Mouse (Mus musculus) mature B cell (primary cell): ENCODE results near the gene Btbd11.

ENCODE experiments used
- in situ Hi-C: fragments of 300-500 bp; cut with MboI; formaldehyde crosslinking; loops from 2 replicates; pipeline ENCODE4 v1.14.3; 2019

The Btbd11 gene

DNA sequence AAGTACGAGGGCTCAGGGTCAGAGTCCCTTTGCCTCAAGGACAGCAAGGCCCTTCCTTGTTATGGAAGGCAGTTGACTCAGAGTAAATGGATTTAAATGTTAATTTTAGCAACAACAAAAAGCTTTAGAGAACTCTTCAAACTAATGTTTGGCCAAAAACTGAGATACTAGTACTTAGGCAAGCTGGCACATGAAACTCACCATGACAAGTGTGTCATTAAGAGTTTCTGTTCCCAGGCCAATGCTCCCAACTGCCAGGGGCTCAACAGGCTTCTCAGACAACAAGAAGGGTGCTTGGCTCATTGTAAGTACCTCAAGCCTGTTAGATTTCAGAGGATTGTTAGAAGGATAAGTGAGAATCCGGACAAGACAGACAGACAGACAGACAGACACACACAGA lies 204.7 kb downstream of the Btbd11 start:
- in situ Hi-C loops = no loop called here

DNA sequence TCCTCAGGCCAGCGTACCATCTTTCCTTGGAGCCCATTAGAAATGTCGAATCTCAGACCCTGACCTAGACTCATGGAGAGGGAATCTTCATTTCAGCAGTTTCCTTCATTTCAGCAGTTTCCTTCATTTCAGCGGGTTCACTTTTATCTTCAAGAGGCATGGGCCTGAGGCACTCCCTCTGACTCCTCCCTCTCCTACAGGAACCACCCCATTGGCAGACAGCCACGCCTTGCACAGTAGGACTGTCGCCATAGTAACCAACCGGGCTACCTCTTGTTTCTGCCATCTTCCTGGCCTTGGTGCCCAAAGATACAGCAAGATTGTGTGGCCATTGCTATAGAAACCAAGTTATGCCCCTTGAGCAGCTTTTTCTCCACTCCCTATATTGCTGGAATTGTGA lies 205.4 kb downstream of the Btbd11 start:
- in situ Hi-C loops = no loop called here

DNA sequence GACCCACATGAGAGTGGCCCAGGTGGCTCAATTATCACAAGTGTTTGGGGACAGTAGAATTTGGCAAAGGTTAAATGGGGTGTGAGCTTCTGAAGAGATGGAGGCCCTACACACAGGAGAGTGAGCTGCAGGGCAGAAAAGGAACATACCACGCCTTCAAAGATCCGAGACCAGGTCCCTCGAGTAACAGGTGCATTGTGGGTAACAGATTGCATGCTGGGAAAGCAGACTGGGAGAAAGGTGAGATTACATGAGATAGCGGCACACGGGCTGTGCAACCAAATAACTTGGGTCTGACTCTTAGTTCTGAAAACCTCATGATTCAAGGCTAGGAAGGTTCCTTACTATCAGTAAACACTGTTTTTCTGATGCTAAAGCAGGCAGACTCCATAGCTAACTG lies 209.7 kb downstream of the Btbd11 start:
- in situ Hi-C loops = no loop called here

DNA sequence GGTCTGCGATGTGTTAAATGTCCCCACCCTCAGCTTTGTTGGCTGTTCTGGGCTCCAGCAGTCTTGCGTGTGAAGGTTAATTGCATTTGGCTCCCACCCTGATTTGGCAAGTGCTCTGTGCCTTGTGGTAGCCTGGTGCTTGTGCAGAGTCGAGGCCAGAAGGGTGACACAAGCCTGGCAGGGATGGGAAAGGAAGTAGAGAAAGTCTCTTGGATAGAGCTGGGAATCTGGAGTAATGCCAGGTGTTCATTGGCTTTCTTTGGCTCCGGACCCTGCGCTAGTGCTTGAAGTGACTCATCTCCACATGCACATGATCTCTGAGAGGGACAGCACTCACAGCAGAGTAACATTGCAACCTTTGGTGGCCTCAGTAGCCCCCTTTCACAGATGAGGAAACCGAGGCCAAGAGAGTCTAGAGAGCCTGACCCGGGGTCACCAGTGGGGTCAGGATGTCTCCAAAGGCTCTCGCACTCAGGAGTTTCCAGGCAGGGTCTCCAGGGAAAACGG lies 211.5 kb downstream of the Btbd11 start:
- in situ Hi-C loops = no loop called here

DNA sequence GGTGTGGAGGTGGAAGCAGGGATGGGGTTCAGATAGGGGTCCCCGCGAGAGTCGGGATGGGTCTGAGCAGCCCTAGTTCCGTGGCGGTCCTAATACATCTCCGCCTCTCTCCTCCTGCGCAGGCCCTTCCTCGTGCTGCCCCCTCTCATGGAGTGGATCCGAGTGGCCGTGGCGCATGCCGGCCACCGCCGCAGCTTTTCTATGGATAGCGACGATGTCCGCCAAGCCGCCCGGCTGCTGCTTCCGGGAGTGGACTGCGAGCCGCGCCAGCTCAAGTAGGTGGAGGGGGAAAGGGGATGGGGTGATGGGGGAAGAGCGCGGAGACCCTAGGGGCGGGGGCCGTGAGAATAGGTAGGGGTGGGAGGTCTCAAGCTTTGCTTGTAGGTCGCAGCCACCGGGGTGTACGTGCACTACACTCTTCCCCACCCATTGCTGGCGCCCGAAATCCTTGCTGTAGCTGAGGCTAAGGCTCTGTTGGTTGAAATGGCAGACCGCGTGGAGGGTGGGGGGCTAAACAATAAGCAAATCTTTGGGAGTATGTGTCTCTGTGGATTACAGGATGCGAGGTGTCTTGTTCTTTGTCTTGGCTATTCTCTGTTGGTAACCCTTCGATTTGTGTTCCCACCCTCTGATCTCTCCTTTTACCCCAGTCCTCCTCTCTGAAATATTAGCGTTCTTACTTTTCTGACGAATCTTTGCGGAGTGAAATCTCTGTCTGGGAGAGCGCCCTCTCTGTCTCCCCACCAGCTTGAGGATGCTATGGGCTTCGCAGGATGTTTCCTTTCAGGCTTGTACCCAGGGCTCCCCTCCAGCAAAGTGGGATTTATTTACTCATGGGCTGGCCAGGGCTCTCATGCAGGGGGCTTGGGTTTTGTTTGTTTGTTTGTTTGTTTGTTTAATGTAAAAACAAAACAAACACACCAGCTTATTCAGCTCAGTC lies 212.3 kb downstream of the Btbd11 start:
- in situ Hi-C loops = no loop called here

DNA sequence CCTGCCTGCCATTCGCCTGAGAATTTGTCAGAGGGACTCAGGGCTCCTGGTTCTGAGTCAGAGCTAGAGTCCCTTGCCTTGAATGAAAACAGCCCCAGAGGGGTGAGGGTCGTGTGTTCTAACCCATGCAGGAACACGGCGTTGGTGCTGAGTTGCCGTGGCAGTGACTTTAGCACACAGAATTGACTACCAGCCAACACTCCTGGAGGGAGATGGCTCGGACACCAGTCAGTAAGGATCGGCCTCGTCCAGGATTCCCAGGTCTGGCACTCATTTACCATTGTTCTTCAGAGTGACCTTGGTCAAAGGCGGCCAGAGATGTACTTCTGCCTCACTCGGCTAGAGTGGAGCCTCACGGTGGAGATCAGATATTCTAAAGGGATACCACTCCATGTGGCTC lies 215.9 kb downstream of the Btbd11 start:
- in situ Hi-C loops = no loop called here

DNA sequence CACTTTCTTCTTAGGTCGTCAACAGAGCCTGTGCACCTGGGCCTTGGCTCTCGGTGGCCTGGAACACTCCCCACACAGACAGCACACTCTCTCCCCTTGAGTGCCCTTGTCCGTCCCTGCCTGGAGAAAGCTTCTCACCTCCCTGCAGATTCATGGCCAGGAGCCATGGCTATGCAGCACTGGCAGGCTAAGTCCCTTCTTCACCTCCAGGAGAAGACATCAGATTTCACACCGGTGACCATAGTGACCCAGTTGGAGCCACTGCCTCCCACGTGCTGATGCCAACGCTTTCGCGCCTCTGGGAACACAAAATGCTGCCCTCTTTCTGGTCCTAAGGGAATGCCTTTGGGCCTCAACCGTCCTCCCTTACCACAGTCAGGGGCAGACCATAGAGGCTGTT lies 217.9 kb downstream of the Btbd11 start:
- in situ Hi-C loops = no loop called here

DNA sequence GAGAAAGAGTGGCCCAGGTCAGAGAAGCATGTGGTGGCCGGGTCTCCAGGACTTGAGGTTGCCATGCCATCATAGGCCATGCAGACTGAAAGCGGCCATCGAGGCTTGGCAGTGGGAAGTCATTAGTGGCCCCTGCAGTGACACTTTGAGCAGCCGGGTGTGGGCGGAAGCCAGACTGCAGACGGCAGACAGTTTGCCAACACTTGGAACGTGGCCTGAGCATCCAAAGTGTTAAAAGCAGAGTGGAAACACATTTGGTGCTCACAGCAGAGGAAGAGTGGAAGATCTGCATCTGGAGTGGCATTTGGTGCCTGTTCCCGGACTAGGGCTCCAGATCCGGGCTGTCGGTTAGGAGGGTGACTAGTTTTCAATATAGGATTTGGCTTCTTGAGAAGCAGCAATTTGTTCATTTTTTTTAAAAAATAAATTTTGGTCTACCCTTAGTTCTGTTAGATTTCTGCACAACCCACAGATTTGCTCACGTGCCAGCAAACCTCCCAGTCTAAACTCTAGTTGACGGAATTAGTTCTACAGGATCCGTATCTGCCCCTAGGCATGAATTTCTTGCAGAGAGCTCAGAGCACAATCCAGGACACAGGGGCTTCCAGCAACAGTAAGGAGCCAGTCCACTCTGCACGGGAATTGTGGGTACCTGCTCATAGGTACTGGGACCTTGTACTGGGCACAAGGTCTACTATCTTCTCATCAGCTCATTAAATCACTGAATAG lies 222.1 kb downstream of the Btbd11 start:
- in situ Hi-C loops = no loop called here

DNA sequence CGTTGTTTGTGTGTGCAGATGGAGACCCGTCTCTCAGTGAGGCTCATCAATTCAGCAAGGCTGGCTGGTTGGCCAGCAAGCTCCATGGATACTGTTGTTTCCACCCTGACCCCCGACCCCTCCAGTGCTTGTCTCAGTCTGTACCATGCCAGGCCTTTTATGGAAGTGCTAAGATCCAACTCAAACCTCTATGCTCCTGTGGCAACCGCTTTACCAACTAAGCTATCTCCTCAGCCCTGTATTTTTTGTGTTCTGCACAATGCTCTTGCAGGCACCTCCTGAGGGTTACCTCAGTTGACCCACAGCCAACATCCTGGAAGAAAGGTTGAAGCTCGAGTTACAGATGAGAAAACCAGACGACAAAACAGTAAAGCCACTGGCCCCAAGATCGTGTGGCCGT lies 230.5 kb downstream of the Btbd11 start:
- in situ Hi-C loops = no loop called here

DNA sequence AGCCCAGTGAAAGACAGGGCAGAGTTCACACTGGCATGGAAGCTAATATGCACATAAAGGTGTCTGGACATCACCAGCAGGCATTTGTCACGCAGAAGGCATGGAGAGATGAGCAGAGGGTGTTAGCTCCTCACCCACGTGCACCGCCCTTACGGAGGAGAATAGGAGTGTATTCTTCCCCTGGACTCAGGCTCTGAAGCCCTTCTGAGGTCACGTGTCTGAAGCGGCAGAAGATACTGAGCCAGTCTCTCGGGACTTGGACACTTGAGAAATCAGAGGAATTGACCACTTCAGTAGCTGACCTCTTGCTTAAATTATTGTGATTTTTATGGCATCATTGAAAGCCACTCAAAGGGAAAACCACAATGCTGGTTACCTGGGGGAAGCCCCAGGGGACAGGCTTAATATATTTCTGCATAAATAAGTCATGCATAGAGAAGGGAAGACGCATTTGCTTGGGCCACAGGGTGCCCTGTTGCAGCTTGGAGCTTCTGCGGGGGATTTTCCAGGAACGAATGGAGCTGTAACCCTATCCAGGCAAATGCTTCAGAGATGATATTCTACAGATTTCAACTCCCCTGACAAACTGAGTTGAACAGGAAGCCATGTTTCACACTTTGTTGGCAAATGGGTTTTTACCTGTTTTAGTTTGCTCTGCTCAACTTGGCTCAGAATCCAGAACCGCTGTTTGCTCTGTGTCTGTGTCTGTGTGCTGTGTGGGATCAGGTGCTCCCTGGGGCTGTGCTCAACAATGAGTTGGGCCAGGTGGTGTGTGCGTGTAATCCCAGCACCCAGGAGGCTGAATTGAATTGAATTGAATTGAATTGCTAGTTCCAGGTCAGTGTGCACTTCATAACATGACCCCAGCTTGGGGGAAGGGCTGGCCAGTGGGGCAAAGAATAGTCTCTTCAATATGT lies 231.1 kb downstream of the Btbd11 start:
- in situ Hi-C loops = no loop called here

DNA sequence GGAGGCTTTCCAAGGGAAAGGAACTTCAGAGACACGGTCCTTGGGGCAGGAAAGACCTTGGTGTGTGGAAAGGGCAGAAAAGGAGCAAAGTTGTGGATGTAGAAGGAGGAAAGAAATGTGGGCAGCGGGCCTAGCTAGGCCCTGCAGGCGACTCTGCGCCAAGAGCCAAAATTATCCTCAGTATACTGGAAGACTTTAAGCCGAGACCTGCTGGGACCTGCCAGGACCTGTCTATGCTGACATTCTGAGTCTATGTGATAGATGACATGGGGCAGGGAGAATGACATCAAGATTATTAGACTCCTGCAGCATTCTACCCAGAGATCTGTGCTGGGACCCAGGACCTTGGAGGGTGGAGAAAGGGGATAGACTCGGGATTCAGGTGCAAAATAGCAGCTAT lies 234.5 kb downstream of the Btbd11 start:
- in situ Hi-C loops = no loop called here

DNA sequence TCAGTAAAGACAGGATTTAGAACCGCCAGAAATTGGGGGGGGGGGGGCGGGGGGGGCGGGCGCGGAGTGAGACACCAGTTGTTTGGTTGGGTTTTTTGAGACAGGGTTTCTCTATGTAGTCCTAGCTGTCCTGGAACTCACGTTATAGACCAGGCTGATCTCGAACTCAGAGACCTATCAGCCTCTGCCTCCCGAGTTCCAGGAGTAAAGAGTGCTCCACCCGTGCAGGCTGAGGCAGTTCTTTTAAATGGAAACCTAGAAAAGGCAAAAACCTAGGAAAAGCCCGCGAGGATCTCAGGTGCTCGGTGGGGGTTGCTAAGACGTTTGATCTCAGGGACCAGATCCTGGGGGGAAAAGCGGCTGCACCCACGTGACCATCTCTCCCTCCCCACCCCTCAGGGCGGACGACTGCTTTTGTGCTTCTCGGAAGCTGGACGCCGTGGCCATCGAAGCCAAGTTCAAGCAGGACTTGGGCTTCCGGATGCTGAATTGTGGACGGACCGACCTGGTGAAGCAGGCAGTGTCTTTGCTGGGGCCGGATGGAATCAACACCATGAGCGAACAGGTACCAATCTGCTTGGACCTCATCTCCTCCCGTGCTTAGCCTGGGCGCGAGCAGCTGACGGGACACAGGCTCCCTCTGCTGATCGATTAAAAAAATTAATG lies 238.0 kb downstream of the Btbd11 start:
- in situ Hi-C loops = no loop called here

DNA sequence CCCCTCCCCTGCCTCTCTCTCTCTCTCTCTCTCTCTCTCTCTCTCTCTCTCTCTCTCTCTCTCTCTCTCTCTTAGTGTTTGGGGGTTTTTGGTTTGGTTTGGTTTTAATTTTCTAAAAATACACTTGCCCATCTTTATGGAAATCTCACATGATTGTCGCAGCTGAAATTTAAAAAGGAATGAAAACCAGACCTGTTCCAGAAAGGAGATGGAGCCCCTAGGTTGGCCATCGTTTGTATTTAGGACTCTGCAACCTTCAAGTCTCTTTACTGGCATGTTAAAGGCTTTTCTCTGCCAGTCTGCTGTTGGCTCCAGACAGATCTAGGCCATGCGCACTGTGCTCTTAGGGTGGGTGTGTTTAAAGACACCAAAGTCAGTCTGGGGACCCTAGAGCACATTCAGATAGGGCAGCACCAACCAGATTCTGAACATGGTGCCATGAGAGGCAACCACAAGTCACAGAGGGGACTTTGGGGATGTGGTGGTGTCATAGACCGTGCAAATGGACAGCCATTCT lies 238.6 kb downstream of the Btbd11 start:
- in situ Hi-C loops = no loop called here

DNA sequence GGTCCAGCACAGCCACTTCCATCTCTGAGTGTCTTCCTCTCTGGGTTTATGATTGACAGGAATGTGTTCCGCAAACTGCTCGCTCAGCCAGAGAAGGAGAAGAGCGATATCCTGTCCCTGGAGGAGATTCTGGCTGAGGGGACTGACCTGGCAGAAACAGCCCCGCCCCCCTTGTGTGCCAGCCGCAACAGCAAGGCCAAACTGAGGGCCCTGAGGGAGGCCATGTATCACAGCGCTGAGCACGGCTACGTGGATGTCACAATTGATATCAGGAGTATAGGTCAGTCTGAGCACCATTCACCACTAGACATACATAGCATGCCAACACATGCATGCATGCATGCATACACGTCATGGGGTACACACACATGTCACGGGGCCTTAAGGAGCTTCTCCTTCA lies 245.4 kb downstream of the Btbd11 start:
- in situ Hi-C loops = no loop called here

DNA sequence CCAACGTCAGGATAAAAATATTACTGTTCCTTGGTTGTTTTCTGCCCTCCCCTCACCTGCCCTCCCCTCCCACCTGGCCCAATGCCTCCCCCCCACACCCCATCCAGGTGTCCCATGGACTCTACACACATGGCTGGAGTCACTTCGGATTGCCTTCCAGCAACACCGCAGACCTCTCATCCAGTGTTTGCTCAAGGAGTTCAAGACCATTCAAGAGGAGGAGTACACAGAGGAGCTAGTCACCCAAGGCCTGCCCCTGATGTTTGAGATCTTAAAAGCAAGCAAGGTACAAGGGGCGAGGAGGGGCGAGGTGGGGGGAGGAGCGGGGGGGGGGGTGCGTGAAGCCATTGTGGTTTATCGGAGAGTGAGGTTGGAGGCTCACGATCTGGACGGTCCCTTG lies 247.0 kb downstream of the Btbd11 start:
- in situ Hi-C loops = no loop called here

DNA sequence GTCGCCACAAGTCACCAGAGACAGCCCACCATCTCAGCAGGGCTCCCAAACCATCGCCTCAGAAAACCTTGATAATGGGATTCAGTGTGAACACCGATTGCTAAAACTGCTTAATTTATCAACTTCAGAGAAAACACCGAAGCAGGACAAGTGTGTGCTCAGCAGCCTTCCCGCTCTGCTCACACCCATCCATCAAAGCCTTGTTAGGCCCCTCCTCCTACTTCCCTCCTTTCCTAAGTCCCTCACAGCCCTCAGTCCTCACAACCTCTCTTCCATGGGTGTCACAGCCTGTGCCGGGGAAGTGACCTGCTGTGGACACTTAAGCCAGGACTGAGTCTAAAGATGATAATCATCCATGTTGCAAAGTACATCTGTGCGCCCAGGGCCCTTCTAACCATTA lies 251.0 kb downstream of the Btbd11 start:
- in situ Hi-C loops = no loop called here

DNA sequence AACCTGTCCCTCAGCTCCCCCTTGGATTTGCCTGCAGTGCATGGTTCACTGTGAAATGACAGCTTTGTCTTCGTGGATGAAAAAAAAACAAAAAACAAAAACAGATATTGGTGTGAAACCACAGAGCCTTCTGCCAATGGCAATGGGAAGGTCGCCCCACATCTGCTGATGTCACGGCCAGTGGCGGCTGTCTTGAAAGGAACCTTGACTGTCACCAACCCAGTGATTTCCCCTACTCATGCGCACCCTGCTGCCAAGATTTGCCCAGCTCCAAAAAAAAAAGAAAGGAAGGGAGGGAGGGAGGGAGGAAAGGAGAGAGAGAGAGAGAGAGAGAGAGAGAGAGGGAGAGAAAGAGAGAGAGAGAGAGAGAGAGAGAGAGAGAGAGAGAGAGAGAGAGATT lies 251.5 kb downstream of the Btbd11 start:
- in situ Hi-C loops = no loop called here

DNA sequence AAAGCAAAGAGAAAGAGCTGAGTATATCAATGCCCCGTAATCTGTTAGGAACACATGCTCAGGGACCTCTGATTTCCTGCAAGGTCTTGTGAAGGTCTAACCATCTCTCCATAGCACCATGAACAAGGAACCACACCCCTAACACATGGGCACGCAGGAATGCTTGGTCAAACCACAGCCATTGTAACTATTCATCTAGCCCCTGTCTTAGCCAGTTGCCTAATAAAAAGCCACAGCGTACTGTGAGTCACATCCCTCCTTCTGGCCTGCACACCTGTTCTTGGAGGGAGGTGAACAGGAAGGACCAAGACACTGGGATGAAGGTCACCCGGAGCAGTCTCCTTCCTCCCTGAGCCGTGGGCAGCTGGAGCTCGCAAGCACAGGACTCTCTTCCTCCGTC lies 253.0 kb downstream of the Btbd11 start:
- in situ Hi-C loops = no loop called here

DNA sequence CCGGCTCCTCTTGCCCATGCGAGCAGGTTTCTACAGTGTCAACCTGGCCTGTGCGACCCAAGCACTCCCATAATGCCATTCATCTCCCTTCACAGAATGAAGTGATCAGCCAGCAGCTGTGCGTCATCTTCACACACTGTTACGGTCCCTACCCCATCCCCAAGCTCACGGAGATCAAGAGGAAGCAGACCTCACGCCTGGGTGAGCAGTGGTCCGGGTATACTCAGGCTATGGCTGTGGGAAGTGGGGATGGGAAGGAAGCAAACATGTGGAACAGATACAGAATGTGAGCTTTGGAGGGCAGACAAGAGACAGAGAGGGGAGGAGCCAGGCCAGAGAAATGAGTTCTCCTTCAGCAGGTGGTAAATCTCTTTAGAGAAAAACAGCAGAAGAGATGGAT lies 253.8 kb downstream of the Btbd11 start:
- in situ Hi-C loops = no loop called here

DNA sequence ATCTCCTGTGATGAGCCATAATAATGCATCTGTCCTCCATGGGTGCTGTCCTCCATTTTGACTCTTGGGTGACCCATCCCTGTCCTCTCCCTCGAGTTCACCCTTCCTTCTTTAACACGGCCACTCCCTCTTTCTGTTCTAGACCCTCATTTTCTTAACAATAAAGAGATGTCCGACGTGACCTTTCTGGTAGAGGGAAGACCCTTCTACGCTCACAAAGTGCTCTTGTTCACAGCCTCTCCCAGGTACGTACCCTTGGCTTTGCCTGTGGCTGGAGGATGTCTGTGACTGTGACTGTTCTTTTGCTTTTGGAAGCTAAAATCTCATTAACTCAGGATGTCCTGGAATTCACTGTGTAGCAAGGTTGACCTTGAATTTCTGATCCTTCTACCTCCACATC lies 258.7 kb downstream of the Btbd11 start:
- in situ Hi-C loops = no loop called here

DNA sequence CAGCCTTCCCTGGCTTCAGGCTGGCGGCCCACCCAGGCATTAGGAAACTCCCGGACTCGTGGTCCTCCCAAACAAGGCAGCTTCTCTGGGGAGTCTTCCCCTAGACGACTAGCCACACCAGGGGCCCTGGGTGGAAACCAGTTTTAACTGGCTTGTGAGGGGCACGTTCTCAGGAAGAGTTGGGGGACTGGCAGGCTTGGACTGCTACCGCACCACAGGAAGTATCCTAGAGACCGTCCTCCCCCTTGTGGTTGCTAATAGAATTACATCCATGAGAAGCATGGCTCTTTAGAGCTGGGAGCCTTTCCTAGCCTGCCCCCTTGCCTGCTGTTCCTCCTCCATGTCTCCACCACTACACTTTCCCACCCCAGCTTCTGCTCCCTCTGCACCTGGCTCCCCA lies 265.1 kb downstream of the Btbd11 start:
- in situ Hi-C loops = no loop called here
